Mouse (Mus musculus) forebrain, embryonic 13.5 days (tissue): ENCODE results near the gene Psmd11. TPM values are rescaled to one million over a fixed set of nuclear protein-coding genes. Genes with fewer than 3 reads are reported as not detected.
"Not testable (repeated sequence)": the region's sequence is repeated elsewhere in the genome, so short reads cannot be mapped to it uniquely, and the experiment has no call there.

Experiments
- ATAC-seq: fragments of 200-750 bp; cut with Nextera tagmentation; 2 replicates; pipeline ENCODE4 v1.8.0; 2017
- H3K27ac ChIP-seq: fragments of 300-500 bp; sonication (generic); 2 replicates; pipeline ENCODE4 v1.5.1; 2015; ENCODE audit warnings: inconsistent platforms, mild to moderate bottlenecking, moderate library complexity
- H3K27me3 ChIP-seq: fragments of 300-500 bp; sonication (generic); 2 replicates; pipeline ENCODE4 v1.6.1; 2015; ENCODE audit warnings: mild to moderate bottlenecking, inconsistent platforms
- H3K36me3 ChIP-seq: fragments of 300-500 bp; sonication (generic); 2 replicates; pipeline ENCODE4 v1.6.1; 2015; ENCODE audit warnings: mild to moderate bottlenecking, inconsistent platforms; ENCODE audit not compliant: poor library complexity, severe bottlenecking
- H3K4me1 ChIP-seq: fragments of 300-500 bp; sonication (generic); 2 replicates; pipeline ENCODE4 v1.6.1; 2015; ENCODE audit warnings: inconsistent platforms
- H3K4me2 ChIP-seq: fragments of 300-500 bp; sonication (generic); 2 replicates; pipeline ENCODE4 v1.6.1; 2015; ENCODE audit warnings: inconsistent platforms, mild to moderate bottlenecking, moderate library complexity
- H3K4me3 ChIP-seq: fragments of 300-500 bp; sonication (generic); 2 replicates; pipeline ENCODE4 v1.5.1; 2015; ENCODE audit warnings: mild to moderate bottlenecking, inconsistent platforms
- H3K9ac ChIP-seq: fragments of 300-500 bp; sonication (generic); 2 replicates; pipeline ENCODE4 v1.6.1; 2015; ENCODE audit warnings: mild to moderate bottlenecking, inconsistent platforms
- H3K9me3 ChIP-seq: fragments of 300-500 bp; sonication (generic); replicated peaks from 2 replicates; pipeline ENCODE4 v1.6.1; 2016; ENCODE audit warnings: inconsistent platforms
- WGBS: fragments of 180-500 bp; shearing (Covaris S2); methylation state at CpG from one replicate; pipeline ENCODE4 v1.1.7; 2015; 5-methylcytosine and 5-hydroxymethylcytosine counted together
- polyA plus RNA-seq: library from polyadenylated mRNA; unstranded; fragments of >200 nt; fragmentation: Nextera tagmentation; extraction: Ambion mirVana; gene quantifications from 2 replicates; pipeline ENCODE4 v1.2.1, GENCODE M21; 2015

Psmd11 gene
- polyA plus RNA-seq, 1 experiment from 2014 or later: 370 TPM

DNA sequence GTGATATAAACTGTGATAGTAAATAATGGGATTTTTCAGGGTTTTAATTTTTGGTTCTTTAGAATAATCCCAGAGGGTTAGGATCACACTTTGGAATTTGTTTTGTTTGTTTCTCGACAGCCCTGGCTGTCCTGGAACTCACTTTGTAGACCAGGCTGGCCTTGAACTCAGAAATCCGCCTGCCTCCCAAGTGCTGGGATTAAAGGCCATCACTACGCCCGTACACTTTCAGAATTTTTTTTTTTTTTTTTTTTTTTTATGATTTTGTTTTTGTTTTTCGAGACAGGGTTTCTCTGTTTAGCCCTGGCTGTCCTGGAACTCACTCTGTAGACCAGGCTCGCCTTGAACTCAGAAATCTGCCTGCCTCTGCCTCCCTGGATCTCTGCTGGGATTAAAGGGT lies 20.5 kb upstream of the Psmd11 start:
- not testable (repeated sequence) for H3K4me1 ChIP-seq, H3K9me3 ChIP-seq, H3K27me3 ChIP-seq, H3K27ac ChIP-seq, ATAC-seq, H3K9ac ChIP-seq, H3K4me2 ChIP-seq, H3K4me3 ChIP-seq
- WGBS: 98% methylated on average over 6 of the region's 6 CpGs
- H3K36me3 ChIP-seq: peaks cover 76% of the 10 kb centered on the region

DNA sequence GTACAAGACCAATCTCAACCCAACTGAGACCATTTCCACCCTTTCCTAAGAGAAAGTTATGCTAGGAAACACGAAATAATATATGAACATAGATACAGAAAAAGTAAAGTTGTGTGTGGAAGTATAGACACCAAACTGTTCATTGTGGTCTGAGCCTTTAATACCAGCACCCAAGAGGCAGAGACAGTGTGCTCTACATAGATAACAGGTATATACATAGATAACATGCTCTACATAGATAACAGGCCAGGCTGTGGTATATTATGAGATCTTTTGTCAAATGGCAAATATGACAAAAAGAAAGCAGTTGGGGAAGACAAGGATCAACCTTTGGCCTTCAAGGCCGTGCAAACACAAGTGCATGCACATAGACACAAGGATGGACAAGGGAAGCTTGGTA lies 18.0 kb upstream of the Psmd11 start:
- WGBS: 92% methylated on average over 2 of the region's 2 CpGs
- H3K27ac ChIP-seq: no peak overlapping the region
- H3K4me3 ChIP-seq: no peak overlapping the region

DNA sequence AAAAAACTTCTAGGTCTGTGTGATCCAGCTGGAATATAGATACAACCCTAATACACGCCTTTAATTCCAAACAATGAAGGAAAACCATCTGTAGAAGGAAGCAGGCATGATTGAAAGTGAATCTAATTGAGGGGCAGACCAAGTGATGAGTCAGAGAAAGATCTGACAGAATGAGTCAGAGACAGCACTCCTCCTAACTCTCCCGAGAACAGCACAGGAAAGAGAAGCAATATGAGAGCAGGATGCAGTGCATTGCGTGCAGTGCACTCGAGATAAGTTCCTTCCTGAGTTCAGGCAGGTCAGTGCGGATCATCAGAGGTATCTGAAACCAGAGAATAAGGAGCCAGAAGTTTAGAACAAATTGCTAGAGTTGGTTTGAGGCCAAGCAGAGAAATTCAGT lies 11.3 kb upstream of the Psmd11 start:
- H3K4me1 ChIP-seq: no peaks in the 10 kb centered on the region

More for the DNA sequence above, 18.0 kb upstream of the Psmd11 start:
- H3K4me1 ChIP-seq: no peaks in the 10 kb centered on the region
- no peak overlapping the region for H3K9ac ChIP-seq
- peaks cover 64% of the 10 kb centered on the region for H3K36me3 ChIP-seq
- ATAC-seq: no peak
- no peaks in the 10 kb centered on the region for H3K9me3 ChIP-seq
- no peaks in the 10 kb centered on the region for H3K27me3 ChIP-seq
- no peak overlapping the region for H3K4me2 ChIP-seq

DNA sequence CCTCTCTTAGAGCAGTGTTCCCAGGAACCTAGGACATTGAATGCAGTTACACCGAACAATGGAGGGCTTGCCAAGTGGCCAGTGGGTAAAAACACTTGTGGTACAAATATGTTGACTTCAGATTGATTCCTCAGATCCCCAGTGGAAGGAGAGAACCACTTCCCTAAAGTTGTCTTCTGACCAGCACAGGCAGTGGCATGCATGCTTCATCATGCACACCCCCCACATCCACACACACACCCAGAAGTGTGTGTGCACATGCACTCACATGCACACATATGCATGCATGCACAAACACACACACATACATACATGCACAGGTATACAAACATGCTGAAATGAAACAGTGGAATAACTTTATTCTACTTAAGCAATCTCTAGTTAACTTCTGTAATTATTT lies 8.7 kb upstream of the Psmd11 start:
- H3K4me2 ChIP-seq: no peak overlapping the region
- ATAC-seq: no peak
- no peak overlapping the region for H3K9ac ChIP-seq
- 93% methylated on average over 1 of the region's 1 CpGs for WGBS
- no peaks in the 10 kb centered on the region for H3K9me3 ChIP-seq
- no peak overlapping the region for H3K4me3 ChIP-seq
- H3K27me3 ChIP-seq: no peaks in the 10 kb centered on the region
- no peak overlapping the region for H3K27ac ChIP-seq
- H3K36me3 ChIP-seq: peaks cover 21% of the 10 kb centered on the region
- H3K4me1 ChIP-seq: no peaks in the 10 kb centered on the region

More for the DNA sequence above, 11.3 kb upstream of the Psmd11 start:
- 94% methylated on average over 5 of the region's 5 CpGs for WGBS
- no peaks in the 10 kb centered on the region for H3K27me3 ChIP-seq
- H3K36me3 ChIP-seq: peaks cover 22% of the 10 kb centered on the region
- H3K27ac ChIP-seq: no peak overlapping the region
- ATAC-seq: no peak
- no peak overlapping the region for H3K9ac ChIP-seq
- H3K4me3 ChIP-seq: no peak overlapping the region
- no peaks in the 10 kb centered on the region for H3K9me3 ChIP-seq
- H3K4me2 ChIP-seq: no peak overlapping the region

DNA sequence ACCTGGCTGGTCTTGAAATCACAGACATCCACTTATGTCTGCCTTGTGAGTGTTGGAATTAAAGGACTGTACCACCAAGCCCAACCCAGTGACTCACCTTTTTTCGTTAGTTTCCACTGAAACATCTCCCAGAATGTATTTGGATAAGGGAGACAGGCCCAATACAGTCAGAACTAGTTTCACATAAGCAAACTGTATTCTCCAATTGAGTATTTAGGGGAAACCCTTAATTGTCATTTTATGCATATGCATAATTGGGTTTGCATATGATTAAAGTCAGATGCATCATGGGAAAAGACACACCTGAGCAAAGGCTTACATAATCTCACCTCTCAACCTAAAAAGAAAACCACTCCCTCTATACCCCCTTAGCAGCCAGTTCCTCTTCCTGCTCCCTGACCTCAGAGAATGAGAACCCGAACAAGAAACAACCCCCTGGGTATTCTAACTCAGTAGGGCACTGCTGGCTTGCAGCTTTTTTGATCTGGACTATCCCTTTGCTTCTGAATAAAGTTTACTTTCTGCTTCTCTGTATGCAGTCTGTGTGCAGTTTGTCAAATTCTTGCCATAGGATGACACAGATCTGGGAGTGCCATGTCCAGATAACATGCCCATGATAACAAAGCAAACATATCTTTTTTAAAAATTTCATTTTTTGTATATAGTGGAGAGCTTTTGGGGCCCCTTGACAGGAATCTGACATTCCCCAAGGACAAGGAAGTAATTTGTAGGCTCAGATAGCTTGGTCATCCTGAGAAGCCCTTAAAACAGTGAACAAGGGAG lies 8.0 kb upstream of the Psmd11 start:
- H3K9me3 ChIP-seq: no peaks in the 10 kb centered on the region
- H3K27ac ChIP-seq: no peak overlapping the region
- H3K36me3 ChIP-seq: peaks cover 15% of the 10 kb centered on the region
- no peak overlapping the region for H3K4me2 ChIP-seq
- H3K4me1 ChIP-seq: no peaks in the 10 kb centered on the region
- no peak overlapping the region for H3K4me3 ChIP-seq
- ATAC-seq: no peak
- H3K27me3 ChIP-seq: no peaks in the 10 kb centered on the region
- WGBS: 60% methylated on average over 2 of the region's 2 CpGs
- no peak overlapping the region for H3K9ac ChIP-seq

DNA sequence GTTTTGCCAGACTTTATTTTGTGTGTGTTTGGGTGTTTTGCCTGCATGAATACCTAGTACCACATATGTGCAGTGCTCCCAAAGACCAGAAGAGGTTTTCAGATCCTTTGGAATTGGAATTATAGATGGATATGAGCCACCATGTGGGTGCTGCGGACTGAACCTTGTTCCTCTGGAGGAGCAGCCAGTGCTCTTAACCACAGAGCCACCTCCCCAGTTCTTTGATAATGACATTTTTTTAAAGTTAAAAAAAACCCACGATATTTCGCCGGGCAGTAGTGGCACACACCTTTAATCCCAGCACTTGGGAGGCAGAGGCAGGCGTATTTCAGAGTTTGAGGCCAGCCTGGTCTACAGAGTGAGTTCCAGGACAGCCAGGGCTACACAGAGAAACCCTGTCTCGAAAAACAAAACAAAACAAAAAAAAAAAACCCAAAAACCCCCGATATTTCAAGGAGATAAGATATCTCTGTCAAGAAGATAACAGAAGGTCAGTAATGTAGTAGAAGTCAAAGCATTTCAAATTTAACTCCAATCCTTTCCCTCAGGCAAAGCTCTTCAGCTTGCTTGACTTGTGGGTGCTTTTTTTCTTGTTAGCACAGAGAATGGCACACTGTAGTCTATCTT lies 6.9 kb upstream of the Psmd11 start:
- Histone ChIP-seq H3K27me3 (no peaks in the 10 kb centered on the region), H3K9ac (no peak overlapping the region), H3K9me3 (no peaks in the 10 kb centered on the region), H3K4me1 (no peaks in the 10 kb centered on the region), H3K4me2 (no peak overlapping the region), H3K36me3 (peaks cover 9% of the 10 kb centered on the region), H3K27ac (no peak overlapping the region), H3K4me3 (no peak overlapping the region)
- no peak for ATAC-seq
- WGBS: 91% methylated on average over 7 of the region's 7 CpGs

DNA sequence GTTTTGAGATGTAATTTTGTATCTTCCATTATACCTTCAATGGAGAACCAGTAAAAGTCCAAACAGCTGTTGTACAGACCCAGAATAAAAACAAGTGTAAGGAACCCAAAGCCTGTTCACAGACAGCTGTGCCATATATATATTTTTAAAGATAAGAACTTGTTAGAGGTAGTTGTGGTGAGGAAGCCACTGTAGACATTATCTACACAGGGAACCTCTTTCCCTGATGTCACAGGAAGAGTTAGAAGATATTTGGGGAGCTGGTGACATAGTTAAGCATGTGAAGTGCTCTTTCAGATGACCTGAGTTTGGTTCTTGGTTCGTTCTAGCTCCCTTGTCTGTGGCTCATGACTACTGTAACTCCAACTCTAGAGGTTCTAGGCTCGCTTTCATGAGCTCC lies 3.7 kb upstream of the Psmd11 start:
- no peaks in the 10 kb centered on the region for H3K9me3 ChIP-seq
- no peak overlapping the region for H3K4me2 ChIP-seq
- H3K27me3 ChIP-seq: no peaks in the 10 kb centered on the region
- ATAC-seq: no peak
- no peak overlapping the region for H3K9ac ChIP-seq
- H3K4me3 ChIP-seq: no peak overlapping the region
- no peak overlapping the region for H3K27ac ChIP-seq
- H3K36me3 ChIP-seq: no peaks in the 10 kb centered on the region
- WGBS: 97% methylated on average over 2 of the region's 2 CpGs
- peaks cover 4% of the 10 kb centered on the region for H3K4me1 ChIP-seq

DNA sequence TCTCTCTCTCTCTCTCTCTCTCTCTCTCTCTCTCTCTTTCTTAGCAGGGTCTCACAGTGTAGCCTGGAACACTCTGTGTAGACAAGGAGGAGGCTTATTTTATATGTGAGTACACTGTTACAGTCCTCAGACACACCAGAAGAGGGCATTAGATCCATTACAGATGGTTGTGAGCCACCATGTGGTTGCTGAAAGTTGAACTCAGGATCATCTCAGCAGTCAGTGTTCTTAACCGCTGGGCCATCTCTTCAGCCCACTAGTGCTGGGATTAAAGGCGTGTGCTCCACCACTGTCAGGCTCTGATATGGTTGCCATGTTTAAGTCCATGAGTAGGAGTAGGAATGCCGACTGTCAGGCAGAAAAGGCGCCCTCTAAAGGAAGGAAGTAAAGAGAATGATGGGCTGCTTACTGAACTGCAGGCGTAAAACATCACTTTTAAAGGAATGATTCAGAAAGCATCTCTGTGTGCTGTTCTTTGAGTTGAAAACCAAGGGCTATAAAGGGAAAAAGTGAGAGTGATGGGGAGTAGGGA lies 3.1 kb upstream of the Psmd11 start:
- Histone ChIP-seq H3K4me1 (peaks cover 8% of the 10 kb centered on the region), H3K27ac (no peak overlapping the region), H3K9ac (no peak overlapping the region), H3K27me3 (no peaks in the 10 kb centered on the region), H3K4me2 (no peak overlapping the region), H3K36me3 (no peaks in the 10 kb centered on the region), H3K4me3 (no peak overlapping the region), H3K9me3 (no peaks in the 10 kb centered on the region)
- ATAC-seq: no peak
- 71% methylated on average over 5 of the region's 5 CpGs for WGBS

DNA sequence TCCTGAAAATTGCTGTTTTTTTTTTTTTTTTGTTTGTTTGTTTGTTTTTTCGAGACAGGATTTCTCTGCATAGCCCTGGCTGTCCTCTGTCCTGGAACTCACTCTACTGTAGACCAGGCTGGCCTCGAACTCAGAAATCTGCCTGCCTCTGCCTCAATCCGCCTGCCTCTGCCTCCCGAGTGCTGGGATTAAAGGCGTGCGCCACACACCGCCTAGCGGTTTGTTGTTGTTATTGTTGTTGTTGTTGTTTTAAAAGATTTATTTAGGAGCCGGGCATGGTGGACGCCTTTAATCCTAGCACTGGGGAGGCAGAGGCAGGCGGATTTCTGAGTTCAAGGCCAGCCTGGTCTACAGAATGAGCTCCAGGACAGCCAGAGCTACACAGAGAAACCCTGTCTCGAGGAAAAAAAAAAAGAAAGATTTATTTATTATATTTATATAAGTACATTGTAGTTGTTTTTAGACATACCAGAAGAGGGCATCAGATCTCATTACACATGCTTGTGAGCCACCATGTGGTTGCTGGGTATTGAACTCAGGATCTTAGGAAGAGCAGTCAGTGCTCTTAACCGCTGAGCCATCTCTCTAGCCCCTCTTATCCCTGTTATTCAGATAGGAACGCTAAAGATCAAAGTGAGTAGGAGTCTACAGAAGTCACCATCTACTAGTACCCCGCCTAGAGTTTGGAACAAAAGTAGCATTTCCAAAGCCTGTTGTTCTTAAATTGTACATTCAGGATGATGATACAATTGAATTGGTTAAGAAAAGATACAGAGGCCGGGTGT lies 2.2 kb upstream of the Psmd11 start:
- H3K27me3 ChIP-seq, H3K4me2 ChIP-seq, H3K27ac ChIP-seq, H3K4me3 ChIP-seq, H3K9me3 ChIP-seq, ATAC-seq, H3K4me1 ChIP-seq, H3K36me3 ChIP-seq, H3K9ac ChIP-seq: not testable (repeated sequence)
- WGBS: 84% methylated on average over 16 of the region's 16 CpGs

DNA sequence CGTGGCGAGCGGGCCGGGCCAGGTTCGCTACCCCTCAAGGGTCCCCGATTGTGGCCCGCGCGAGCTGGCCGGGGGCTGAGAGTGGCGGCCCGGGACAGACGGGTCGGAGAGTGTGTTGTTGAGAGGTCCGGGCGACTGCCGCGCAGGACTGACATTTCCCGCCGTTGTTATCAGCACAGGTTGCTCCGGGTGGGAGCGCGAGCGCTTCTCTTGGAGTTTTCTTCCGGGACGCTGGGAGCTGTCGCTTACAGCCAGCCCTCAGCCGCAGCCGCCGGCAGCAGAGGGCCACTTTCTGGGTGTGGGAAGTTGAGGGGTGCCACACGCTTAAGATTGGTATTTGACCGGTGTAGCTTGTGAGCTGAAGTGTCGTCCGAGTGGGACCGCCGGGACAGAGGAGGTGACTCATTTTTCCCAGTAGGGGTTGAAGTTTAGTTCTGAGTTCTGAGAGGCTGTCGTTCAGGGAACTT lies 627 bp downstream of the Psmd11 start:
- H3K27ac ChIP-seq: peak overlapping the region; percentile 88
- H3K27me3 ChIP-seq: no peaks in the 10 kb centered on the region
- peaks cover 20% of the 10 kb centered on the region for H3K36me3 ChIP-seq
- H3K4me2 ChIP-seq: peak overlapping the region; percentile 89
- H3K9ac ChIP-seq: peak overlapping the region; percentile 96
- WGBS: under 1% methylated on average over 34 of the region's 37 CpGs
- no peaks in the 10 kb centered on the region for H3K9me3 ChIP-seq
- peaks cover 8% of the 10 kb centered on the region for H3K4me1 ChIP-seq
- ATAC-seq: no peak
- H3K4me3 ChIP-seq: peak overlapping the region; percentile 98

DNA sequence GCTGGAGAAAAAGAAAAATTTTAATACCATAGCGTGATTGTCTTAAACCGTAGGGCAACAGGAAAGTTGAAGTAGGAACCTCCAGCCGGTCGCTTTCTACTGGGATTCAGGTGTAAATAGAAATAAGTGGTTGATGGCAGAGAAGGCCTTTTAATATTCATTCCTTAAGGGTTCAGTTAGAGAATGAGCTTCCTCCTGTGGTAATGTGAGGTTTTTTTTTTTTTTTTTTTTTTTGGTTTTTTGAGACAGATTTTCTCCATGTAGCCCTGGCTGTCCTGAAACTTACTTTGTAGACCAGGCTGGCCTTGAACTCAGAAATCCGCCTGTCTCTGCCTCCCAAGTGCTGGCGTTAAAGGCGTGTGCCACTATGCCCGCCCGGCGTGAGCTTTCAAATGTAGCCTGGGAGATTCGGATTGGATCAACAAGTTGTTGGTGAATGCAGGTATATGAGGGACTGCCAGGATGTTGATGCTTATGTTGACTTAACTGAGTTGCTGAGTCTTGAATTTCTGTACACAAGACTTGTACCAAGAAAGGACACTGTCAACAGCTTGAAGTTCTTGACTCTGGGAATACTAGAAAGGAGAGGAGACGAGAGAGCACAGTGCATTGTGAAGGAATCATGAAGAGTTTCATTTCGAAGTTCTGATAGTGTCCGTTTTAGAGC lies 1.2 kb downstream of the Psmd11 start:
- Histone ChIP-seq H3K9me3 (no peaks in the 10 kb centered on the region), H3K27ac (no peak overlapping the region), H3K4me3 (peak overlapping the region; percentile 98), H3K9ac (peak overlapping the region; percentile 96), H3K4me1 (peaks cover 8% of the 10 kb centered on the region), H3K27me3 (no peaks in the 10 kb centered on the region), H3K36me3 (peaks cover 23% of the 10 kb centered on the region), H3K4me2 (peak overlapping the region; percentile 89)
- WGBS: 61% methylated on average over 14 of the region's 14 CpGs
- no peak for ATAC-seq
